Mouse (Mus musculus) kidney, postnatal 25 days (tissue): ENCODE data around the gene Smim24.

Experiments
- DNase-seq, 2 experiments: peaks; one replicate each; pipeline ENCODE4 v3.0.0; 2021; ENCODE audit warnings: mixed read lengths in 2 of 2

Smim24 gene

DNA sequence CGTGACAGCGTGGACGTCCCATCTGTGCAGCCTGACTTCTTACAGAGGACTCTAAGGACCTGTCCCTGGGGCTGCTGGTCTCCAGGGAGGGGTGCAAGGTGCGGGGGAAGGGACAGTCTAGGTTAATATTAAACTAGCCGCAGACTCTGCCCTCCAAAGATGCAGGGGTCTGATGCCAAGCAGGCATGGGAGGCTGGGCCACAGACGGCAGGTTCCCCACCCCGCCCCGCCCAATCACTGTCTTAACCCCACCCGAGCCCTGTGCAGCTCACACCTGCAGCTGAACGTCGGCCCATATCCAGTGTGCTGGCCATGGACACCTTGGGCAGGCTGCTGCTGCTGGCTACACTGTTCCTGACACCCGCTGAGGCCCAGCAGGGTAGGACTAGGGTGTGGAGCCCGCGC is at the start of gene Smim24:
Smim24 (plus strand) TSS at position 271 of the 405 bp plus-strand sequence.
- DNase-seq, result peak; percentile 75 to 92

GRCm38 (mm10) chr10:81344421-81345161 is 48.3 kb upstream of the Smim24 start:
- peak in 1 of 2 experiments; percentile 60 for DNase-seq

- DNase-seq, result peak in 1 of 2 experiments; percentile 41
Observed at GRCm38 (mm10) chr10:81345162-81345534, 47.7 kb upstream of the Smim24 start.

DNA sequence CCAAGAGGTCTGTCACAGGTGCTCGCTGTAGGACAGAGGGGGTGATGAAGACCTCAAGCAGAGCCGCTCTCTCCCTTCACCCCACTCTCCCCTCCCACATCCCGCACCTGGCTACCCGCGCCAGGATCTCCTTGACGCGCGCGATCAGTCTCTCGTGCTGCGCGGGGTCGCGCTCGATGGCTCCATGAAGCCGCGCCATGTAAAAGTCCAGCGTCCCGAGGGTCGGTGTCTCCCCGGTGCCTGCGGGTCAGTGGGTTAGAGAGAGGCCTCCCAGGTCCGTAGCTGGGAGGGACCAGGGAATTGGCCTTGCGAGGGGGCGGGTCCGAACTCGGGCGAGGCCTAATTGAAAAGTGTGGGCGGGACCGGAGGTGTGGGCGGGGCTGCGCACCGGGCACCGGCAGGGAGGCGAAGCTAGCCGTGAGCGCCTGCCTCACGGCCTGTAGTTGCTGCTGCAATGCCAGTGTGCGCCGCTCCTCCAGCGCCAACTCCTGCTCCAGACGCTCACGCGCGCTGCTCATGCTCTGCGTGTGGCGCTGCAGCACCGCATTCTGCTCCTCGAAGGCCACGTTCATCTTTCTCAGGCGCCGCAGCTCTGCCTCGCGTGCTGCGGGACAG is 46.3 kb upstream of the Smim24 start:
- peak; percentile 87 to 94 for DNase-seq

- peak; percentile 70 to 88 for DNase-seq
Observed at GRCm38 (mm10) chr10:81349146-81349545, 43.7 kb upstream of the Smim24 start.

- no peak for DNase-seq
Observed at GRCm38 (mm10) chr10:81349961-81350350, 42.9 kb upstream of the Smim24 start.

DNA sequence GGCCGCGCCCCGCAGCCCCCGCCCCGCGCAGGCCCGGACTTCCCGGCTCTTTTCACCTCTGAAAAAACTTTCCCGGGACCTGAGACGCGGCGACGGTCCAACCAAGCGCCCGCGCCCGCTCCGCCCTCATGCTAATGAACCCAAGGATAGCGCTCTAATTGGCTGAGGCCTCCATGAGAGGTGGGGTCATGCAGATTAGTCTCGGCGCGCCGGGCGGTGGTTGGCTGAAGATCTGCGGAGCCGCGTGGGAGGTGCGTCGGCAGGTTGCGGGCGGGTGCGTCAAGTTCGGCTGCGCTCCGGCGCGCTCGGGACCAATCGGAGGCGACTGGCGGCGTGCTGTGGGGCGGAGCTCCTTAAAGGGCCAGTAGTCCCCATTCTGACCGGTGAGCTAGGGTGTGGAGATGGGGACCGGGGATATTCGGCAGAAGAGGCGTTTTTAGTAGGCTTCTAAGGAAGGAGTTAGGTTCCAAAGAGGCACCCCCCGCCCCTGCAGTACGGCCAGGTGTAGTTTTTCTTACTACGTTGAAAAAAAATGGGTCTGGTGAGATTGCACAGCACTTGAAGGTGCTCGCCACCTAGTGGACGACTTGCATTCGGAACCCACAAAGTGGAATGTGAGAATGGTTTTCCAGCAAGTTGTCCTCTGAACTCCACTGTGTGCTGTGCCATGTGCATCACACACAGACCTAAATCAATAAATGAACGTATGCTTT is 42.3 kb upstream of the Smim24 start, which contains the start of gene Hmg20b:
Hmg20b (minus strand) TSS at position 130 of the 713 bp plus-strand sequence.
- peak; percentile 100 for DNase-seq

GRCm38 (mm10) chr10:81351678-81352291 is 41.1 kb upstream of the Smim24 start:
- no peak for DNase-seq

DNA sequence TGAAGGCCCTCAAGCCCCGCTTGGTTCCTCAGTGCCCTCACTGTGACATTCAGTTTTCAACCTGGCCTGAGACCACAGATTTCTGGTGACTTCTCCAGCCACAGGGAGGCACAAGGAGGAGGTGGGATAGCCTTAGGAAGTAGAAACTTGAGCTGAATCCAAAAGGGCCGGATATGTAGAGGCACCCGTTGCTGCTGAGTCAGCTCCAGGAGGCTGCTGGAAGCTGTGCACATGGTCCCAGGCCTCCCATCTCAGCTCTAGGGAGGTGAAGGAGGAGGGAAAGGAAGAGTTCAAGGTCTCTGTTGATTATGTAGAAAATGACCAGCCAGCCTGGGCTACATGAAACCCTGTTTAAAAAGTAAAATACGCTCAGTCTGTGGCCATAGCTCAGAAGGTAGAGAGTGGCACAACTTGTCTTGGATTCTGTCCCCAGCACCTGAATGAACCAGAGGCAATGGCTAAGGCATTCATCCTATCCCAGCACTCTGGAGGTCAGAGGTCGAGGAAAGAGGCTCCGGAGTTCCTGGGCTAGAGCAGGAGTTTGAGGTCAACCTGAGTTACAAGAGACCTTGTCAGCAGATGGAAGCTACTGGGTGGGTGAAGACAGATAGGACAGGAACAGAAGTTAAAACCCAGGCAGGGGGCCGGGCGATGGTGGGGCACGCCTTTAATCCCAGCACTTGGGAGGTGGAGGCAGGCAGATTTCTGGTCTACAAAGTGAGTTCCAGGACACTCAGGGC is 37.9 kb upstream of the Smim24 start:
- no peak for DNase-seq

GRCm38 (mm10) chr10:81355533-81355932 is 37.3 kb upstream of the Smim24 start:
- DNase-seq, result no peak

DNA sequence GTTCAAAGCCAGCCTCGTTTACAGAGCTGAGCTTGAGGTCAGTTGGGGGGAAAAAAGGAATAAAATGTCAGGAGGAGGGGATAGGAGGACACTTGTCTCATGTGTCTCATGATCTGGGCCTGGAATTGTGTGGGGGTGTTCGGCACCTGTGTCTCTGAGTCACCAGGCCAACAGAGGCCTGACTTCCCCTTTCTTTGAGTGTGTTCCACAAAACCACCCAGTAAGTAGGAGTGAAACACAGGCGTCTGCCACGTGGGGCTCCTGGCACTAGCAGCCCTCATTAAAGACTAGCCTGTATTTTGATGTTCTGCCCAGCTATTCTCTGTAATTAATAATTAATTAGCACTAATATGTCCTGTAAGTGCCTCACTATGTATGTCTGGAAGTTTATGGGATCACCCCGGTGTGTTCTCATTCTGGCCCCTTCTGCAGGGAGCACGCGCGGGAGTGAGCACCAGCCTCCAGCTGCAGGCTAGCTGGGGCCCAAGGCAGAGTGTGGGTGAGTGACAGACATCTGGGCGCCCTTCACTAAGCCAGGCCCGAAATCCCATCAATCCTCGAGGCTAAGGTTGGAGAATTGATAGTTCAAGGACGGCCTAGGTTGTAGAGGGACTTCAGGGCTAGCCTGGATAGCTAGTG is 36.4 kb upstream of the Smim24 start:
- peak; percentile 39 to 74 for DNase-seq

DNA sequence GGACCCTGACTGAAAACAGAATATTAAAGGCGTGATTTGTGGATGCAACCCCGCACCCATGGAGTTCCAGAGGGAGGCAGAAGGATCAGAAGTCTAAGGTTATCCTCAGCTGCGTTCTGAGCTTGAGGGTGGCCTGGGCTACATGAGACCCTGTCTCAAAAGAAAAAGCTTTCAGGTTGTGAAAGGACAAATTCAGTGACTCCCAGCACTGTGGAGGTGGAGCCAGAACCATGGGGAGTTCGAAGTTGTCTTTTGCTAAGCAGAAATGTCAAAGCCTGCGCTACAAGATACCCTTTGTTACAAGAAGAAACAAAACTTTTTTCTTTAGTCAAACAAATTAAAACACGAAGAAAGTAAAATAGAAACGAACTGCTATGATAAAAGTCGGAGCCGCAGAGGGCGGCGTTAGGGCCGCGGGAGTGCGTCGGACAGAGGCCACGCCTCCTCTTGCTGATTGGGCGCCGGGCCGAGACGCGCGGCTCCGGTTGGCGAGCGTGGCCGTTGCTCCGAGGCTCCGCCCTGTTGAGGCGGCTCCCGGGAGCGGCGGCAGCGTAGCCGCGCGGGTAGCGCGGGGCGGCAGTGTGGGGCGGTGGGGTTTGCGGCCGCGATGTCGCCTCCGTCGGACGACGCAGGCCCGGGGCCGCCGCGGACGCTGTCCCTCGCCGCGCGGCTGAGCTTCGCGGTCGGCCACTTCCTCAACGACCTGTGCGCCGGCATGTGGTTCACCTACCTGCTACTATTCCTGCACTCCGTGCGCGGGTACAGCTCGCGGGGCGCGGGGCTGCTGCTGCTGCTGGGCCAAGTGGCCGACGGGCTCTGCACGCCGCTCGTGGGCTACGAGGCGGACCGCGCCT is 35.6 kb upstream of the Smim24 start, which contains the start of gene Mfsd12:
Mfsd12 (plus strand) TSS at position 501 of the 854 bp plus-strand sequence.
- DNase-seq, result peak; percentile 93 to 96

- no peak for DNase-seq
Observed at GRCm38 (mm10) chr10:81358209-81358608, 34.6 kb upstream of the Smim24 start.

- peak; percentile 48 to 76 for DNase-seq
Observed at GRCm38 (mm10) chr10:81358841-81359240, 34.0 kb upstream of the Smim24 start.

DNA sequence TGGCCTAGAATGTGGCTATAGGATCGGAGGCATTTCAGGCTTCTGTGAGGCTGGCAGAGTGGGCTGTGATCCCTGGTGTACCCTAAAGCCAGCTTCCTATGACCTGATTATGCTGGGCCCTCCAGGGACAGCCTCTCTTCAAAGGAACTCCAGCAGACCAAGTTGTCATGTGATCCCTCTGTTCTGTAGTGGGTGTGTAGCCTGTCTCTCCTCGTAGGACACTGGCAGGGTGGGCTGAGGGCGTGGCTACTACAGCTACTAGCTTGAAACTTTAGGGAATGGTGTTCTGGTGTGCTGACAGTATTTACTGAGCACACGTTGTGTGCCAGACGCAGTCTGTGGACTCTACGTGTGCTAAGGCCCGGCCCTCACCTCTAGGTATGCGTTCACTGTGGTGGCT is 32.1 kb upstream of the Smim24 start:
- no peak for DNase-seq

- DNase-seq, result no peak
Observed at GRCm38 (mm10) chr10:81362336-81362949, 30.4 kb upstream of the Smim24 start.

DNA sequence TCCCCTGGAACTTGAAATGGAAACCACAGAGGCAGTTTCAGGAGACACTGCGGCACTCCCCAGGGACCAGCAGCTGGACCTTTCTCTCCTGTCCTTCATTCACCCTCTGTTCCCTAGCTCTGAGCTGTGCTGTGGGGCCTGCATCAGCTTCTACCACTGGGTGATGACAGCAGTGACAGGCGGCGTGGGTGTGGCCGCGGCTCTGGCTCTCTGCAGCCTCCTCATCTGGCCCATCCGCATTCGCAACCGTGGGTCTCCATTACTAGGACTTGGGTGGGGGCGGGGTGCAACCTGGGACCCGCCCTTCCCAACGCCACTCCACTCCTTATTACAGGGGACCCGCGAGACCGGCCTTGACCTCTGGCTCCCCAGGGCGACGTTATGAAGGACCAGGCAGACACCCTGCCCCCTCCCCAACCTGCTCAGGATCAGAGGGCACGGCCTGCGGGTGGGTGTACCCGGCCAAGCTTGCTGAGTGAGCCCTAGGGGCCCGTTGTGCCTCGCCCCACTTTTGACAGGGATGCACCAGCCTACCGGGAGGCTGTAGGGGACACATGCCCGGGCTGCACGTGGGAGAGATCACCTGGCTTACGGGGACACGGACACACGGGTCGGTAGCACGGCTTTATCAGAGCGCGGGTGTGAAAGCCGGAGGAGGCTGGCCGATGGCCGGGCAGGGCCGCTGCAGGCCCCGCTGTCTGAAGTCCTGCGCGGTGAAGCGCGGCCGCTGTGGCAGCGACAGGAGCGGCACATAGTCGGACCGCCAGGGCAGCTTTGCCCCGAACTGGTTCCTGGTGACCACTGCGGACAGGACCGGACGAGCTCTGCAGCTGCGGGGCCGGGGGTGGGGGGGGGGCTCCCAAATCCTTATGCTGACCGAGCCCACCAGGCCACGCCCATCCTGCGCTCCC is 29.2 kb upstream of the Smim24 start:
- DNase-seq, result peak; percentile 45 to 77

- peak in 1 of 2 experiments; percentile 73 for DNase-seq
Observed at GRCm38 (mm10) chr10:81364666-81365065, 28.2 kb upstream of the Smim24 start.

DNA sequence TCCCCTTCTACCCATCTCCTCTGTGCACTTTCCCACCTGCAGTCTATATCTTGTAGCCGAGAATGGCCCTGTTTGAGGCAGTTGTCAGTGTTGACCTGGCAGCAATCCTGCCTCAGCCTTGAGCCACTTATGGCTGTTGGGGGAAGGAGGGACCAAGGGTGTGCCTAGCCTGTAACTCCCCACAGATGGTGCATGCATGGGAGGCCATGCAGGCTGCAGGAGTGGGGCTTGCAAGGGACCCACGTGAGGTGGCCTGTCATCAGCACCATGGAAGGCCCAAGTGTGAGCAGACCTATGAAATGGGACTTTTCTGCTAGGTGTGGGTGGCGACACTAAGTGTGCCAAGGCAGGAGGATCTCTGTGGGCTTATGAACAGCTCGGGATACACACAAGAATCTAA is 27.8 kb upstream of the Smim24 start:
- DNase-seq, result no peak
